Mouse (Mus musculus): ENCODE results near the gene Gm21830.
"Not testable (repeated sequence)": the region's sequence is repeated elsewhere in the genome, so short reads cannot be mapped to it uniquely, and the experiment has no call there.

Gene Gm21830
- long read RNA-seq, experiment 1 = 0 reads
- long read RNA-seq, experiment 2 = 0 reads

DNA sequence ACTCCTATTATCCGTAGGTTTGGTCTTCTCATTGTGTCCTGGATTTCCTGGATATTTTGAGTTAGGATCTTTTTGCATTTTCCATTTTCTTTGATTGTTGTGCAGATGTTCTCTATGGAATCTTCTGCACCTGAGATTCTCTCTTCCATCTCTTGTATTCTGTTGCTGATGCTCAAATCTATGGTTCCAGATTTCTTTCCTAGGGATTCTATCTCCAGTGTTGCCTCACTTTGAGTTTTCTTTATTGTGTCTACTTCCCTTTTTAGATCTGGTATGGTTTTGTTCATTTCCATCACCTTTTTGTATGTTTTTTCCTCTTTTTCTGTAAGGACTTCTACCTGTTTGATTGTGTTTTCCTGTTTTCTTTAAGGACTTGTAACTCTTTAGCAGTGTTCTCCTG, at the start of gene Gm21830:
Gm21830 (plus strand) TSS at position 301 of the 400 bp plus-strand sequence.
- intact Hi-C loops (cut with DNase I) = not testable (repeated sequence)

DNA sequence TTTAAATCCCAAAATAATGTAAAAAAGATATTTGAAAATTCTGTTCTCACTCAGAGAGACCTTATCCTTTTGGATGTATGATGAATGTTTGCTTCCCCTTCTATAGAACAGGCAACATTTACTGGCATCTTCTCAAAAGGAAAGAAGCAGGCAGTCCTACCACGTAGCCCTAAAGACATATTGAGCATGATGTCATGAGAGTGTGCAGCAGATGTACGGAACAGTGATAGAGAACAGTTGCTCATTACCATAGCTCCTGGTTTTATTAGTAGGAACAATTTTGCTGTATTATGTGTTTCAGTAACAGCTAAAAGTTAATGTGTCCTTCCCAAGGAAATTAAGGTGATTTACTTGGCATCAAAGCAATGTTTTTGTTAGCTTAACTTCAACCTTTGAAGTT, 49.0 kb upstream of the Gm21830 start:
- intact Hi-C loops (cut with DNase I) = no loop called here

DNA sequence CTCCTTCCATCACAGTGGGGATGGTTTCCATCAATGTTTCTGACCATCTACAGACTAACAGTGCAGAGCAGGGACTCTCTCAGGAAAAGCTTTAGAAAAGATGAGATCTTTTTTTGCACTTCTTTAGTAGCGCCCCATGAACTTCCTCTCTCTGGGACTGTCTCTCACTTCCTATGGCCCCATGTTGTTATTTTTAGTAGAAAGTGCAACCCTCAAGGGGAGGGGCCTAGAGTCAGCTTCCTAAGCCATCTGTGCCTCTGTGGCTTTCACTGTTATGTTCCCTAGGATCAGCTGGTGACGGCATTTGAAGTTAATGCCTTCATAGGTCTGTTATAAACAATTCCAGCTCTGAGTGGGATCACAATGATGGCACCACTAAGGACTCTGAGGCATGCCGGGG, 35.0 kb upstream of the Gm21830 start:
- intact Hi-C loops (cut with DNase I) = no loop called here

DNA sequence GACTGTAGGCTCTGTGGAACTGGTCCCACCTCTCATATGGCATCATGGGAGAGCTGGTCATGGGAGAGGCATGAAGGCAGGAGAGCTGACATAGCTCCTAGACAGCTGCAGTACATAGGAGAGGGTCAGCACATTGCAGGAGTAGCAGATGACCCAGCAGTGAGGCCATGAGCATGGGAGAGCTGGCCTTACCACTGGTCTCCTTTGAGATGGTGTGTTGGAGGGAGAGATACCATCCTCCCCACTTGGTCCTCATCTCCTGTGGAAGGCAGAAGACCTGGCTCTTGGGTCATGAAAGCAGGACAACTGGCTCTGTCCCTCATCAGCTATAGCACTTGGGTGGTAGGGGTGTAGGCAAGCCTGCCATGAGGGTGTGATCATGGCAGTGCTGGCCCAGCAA, 7.3 kb downstream of the Gm21830 start:
- intact Hi-C loops (cut with DNase I) = no loop called here

DNA sequence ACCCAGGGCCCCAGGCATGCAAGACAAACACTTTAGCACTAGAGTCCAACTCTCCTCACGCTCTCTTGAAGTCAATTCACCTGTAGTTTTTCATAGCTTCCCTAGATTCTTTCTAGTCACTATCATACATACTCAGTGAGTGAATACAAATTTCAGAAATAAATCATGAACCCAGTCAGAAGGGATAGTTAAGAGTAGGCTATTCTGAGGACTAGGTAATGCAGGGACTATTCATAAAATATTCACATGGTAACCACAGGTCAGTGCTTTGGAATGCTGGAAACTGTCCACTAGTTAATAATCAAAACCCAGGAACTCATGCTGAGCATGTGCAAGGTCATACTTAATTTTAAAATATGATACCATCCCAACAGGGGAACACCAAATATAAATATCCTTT, 9.3 kb downstream of the Gm21830 start:
- intact Hi-C loops (cut with DNase I) = no loop called here

DNA sequence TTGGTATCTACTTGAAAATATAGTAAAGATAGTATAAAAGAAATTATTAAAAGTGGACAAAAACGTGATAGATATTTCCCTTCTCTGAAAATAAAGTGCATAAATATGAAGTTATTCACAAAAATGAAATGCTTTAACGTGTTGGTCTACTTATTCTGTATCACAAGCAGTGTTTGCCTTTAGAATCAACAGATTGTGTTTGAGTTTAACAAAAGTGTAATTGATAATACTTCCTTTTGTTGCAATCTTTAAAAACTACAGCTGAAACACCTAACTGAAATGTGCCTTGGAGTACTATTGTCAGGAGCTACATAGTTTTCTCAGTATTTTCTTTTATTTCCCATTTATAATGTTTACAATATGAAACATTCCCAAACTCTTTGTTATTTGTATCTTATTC, 19.6 kb downstream of the Gm21830 start, which contains the start of gene Gm26727:
Gm26727 (minus strand) TSS at position 101 of the 400 bp plus-strand sequence.
- intact Hi-C loops (cut with DNase I) = no loop called here

DNA sequence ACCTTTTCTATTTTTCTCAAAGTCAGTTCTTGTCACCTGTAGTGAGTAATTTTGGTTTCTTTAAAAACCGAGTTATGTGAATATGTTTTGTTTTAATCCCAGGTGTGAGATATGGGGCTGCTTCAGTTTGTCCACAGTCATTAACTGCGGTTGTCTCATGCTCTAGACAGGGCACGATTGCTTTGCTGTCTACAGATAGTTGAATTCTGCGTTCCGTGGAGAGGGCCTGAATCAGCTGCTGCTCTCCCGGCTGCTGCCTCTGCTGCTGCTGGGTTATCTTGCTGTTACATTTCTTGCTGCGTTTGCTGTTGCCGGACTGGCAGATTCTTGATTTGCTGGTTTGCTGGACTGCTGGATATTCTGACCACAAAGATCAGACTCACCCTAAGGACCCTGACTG, 24.8 kb downstream of the Gm21830 start:
- intact Hi-C loops (cut with DNase I) = no loop called here

DNA sequence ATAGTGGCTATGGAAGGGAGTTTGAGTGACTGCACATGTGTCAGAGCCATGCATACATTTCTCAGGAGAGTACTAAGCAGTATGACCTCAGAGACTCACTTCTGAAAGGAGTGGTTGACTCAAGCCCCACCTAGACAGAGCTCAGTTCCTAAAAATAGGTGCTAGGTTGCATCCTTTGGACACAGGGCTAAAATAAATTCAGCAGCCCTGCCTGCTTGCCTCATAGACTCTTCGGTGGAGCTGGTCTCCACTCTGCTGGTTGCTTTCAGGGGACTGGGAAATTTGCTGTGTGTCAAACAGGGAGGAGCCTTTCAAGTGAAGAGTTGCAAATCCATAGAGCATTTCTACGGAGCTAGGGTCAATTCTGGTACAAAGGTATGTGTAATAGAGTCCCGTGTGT, 32.3 kb downstream of the Gm21830 start, which contains the start of gene Xirp2:
Xirp2 (plus strand) TSS at position 223 of the 400 bp plus-strand sequence.
- intact Hi-C loops (cut with DNase I) = no loop called here

DNA sequence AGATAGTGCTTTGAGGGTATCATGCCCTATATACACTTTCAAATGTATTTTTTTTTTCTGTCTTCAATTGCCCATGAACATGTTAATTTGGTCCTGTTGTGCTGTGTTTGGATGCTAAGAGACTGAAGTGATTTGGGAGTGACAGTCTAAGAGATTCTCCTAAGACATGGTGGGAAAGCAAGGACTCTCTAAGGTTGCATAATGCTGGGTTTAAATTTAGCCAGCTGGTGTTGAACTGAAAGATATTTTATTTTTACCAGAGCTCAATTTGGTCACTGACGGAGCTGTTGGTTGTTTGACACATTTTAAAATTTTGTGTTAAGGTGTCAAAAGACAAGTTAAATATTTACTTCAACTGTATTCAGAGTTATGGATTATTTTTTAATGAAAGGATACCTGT, 33.2 kb downstream of the Gm21830 start:
- intact Hi-C loops (cut with DNase I) = no loop called here

DNA sequence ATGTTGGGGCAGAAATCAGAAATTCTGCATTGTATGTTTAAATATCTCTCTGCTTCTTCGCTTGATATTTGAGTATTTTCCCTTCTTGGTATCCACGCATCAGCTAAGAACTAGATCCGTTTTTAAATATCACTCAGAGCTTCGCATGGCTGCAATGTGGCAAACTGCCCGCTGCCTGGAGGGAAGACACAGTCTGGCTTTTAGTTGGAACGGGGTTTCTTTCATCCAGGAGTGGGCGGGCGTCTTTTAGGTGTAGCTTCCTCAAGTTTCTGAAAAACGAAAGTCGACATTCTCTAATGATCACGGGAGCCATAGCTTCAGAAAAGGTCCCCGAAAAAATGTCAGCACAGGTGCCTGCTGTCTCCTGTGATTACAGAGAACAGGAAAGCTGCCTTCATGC, 33.7 kb downstream of the Gm21830 start:
- intact Hi-C loops (cut with DNase I) = no loop called here

DNA sequence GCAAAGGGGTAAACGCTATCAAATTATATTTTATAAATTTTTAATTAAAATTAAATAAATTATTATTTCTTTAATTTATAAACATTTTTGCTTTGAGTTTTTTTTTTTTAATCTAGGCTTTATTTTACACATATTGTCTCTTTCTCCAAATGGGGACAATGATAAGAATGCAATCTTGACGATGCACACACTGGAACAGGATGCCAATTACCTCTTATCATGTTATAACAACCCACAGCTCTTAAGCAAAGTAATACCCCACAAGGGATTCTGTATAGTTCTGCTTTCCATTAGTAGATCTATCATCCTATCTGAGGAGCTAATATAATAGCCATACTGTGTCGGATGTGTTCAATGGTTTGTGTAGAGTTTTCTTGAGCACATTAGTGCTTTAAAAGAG, 47.3 kb downstream of the Gm21830 start:
- intact Hi-C loops (cut with DNase I) = no loop called here

DNA sequence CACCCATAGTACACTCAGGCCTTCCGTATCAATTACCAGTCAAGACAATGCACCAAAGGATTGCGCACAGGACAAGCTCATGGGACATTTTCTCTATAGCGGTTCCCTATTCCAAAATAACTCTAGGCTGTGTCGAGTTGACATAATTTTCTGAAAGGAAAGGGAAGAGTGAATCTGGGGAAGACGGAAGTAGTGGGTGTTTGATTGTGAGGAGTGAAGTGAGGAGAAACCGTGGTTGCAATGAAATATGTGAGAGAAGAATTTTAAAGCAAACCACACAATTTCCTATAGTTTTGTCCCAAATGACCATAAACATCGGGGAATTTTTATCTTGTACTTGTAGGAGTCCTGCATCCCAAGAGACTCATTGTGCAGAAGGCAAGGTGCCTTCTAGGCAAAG, 53.5 kb downstream of the Gm21830 start:
- intact Hi-C loops (cut with DNase I) = no loop called here

DNA sequence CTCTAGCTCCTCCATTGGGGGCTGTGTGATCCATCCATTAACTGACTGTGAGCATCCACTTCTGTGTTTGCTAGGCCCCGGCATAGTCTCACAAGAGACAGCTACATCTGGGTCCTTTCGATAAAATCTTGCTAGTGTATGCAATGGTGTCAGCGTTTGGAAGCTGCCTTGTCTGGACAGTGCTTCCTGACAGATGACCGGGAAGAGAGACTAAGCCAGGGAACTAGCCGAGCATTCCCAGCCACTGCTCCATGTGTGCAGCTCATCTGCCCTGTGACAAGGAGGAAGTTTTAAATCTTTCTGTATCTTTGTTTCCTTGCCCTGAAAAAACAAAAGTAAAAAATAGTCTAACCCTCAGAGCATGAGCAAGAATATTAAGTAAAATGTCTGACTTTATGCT, 56.5 kb downstream of the Gm21830 start:
- intact Hi-C loops (cut with DNase I) = not testable (repeated sequence)

DNA sequence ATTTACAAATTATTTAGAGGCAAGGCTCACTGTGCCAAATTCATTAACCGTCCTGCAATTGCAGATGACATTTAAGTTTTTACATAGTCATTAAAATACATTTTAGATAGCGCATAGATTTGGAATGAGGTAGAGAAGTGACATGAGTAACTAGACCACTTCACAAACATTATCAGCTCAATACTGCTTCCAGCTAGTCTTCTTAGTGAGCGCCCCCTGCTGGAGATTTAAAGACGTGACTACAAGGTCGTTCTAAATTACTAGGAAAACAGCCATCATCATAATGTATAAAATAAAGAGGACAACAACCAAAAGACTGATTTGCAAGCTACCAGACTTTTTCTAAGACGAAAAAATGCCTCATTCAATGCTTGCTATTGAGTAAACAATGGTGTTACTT, 64.2 kb downstream of the Gm21830 start:
- intact Hi-C loops (cut with DNase I) = loop anchor here (2.0 kb wide), 1 partner anchor 515 kb away; no protein-coding TSS in a partner anchor

DNA sequence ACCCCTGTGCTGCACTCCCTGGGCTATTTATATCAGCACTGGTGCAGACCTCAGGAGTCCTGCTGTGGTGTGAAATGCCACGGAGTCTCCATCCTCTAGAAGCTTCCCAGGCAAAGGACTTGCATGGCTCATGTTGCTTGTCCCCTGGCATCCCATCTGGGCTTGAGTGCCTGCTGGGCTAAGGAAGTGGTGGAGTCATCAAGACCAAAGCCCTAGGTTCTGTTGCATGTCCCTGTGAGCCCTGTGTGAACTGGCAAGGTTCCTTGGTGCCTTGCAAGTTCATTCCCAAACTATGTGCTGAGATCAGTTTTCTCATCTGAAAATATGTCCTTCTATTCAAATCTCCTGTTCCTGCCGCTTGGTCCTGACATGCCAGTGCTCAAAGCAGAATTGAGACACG, 67.5 kb downstream of the Gm21830 start:
- intact Hi-C loops (cut with DNase I) = loop anchor here (10.0 kb wide), 1 partner anchor 256 kb away; no protein-coding TSS in a partner anchor
